Mouse (Mus musculus): Measurements from ENCODE around the gene Olfr749.

DNA sequence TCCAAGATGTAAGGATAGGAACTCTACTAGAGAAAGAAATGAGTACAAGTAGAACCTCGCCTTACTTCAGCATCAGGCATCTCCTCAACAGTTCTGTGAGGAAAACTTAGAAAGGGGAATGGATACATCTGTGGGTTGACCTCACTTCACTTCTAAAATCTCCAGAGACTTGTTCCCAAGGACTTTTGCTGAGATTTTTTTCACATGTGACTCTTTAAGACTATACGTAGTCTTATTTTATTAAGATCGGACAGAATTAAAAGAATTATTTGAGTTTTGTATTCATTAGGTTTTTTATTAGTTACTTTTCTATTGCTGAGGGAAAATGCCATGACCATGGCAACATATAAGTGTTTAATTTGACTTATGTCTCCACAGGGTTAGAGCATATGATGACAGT is 51.8 kb downstream of the Olfr749 start, which contains the start of gene Olfr747:
- no peak for TF ChIP-seq POLR2A (IDR thresholded peaks at IDR 0.05; ENCODE audit: control insufficient read depth, low read depth, low read length)
- TF ChIP-seq CTCF (IDR thresholded peaks at IDR 0.05; ENCODE audit: control insufficient read depth, insufficient read depth, insufficient replicate concordance, low read depth, low read length), result no peak

All from testis, adult 2 months (tissue).